18 mouse cellular contexts compared by ENCODE assay signal in the genomic region with DNA sequence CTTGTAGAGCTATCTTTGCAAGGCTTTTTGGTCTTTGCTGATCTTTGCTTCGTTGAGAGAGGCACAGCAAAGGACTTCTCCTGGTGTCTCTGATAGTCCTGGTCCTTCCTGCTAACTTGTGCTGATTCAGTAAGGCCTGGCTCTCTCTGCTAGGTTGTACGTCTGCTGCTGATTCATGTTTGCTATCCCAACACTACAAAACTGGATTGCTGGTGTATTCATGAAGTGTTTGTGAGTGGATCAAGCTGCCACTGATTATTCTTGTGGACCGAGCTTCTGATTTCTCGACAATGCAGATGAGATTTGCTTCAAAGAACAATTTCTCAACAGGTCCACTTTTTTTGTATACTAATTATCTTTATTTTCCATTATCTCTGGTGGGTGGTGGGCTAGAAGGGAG. TPM values are rescaled to one million over a fixed set of nuclear protein-coding genes. Genes with fewer than 3 reads are reported as not detected.
"Had no signal": no experiment of that assay in that cellular context is flagged by ENCODE, and none has a peak within 500 bp of the region (broad histone marks: within the 10 kb centered on the region; RNA-seq: fewer than 3 reads in every experiment).

No protein-coding gene starts in this region.

- H3K4me2 ChIP-seq: liver, embryonic 11.5 days; liver, embryonic 13.5 days; liver, embryonic 15.5 days; midbrain, embryonic 12.5 days; neural tube, embryonic 13.5 days; neural tube, embryonic 15.5 days; stomach, embryonic 15.5 days had no signal

- H3K27me3 ChIP-seq: midbrain, embryonic 12.5 days; neural tube, embryonic 13.5 days; neural tube, embryonic 15.5 days; stomach, embryonic 15.5 days had no signal

- H3K4me1 ChIP-seq: liver, embryonic 13.5 days; neural tube, embryonic 13.5 days; neural tube, embryonic 15.5 days had no signal

- H3K27ac ChIP-seq: liver, embryonic 13.5 days; liver, embryonic 15.5 days; midbrain, embryonic 10.5 days; midbrain, embryonic 12.5 days; neural tube, embryonic 13.5 days; neural tube, embryonic 15.5 days; stomach, embryonic 15.5 days; stomach, postnatal 0 days had no signal

- H3K9me3 ChIP-seq: liver, embryonic 13.5 days; liver, embryonic 15.5 days; midbrain, embryonic 12.5 days; neural tube, embryonic 13.5 days; stomach, embryonic 15.5 days had no signal

- ATAC-seq: liver, postnatal 0 days; midbrain, embryonic 16.5 days had no signal

- H3K9ac ChIP-seq: liver, embryonic 13.5 days; liver, embryonic 15.5 days; liver, postnatal 0 days; midbrain, embryonic 12.5 days; neural tube, embryonic 13.5 days; neural tube, embryonic 15.5 days; stomach, embryonic 15.5 days had no signal

- DNase-seq: liver, embryonic 13.5 days; liver, postnatal 0 days; midbrain, embryonic 14.5 days; retina, postnatal 1 day; right cerebral cortex, postnatal 14 days; thymus, adult 2 months; thymus, postnatal 25 days; thymus, postnatal 4 days had no signal

- H3K4me3 ChIP-seq: liver, embryonic 13.5 days; liver, embryonic 15.5 days; midbrain, embryonic 10.5 days; midbrain, embryonic 12.5 days; myocyte; neural tube, embryonic 13.5 days; neural tube, embryonic 15.5 days; stomach, embryonic 15.5 days had no signal

- H3K36me3 ChIP-seq: liver, embryonic 13.5 days; liver, embryonic 15.5 days; midbrain, embryonic 10.5 days; midbrain, embryonic 12.5 days; neural tube, embryonic 13.5 days; neural tube, embryonic 15.5 days; stomach, embryonic 15.5 days had no signal

RNA-seq across cellular contexts. Expression of gene Prom1, which starts 6.3 kb away (rescaled TPM):
- polyA plus RNA-seq: myocyte had no signal
